Mouse (Mus musculus) T-cell, adult 2 months (primary cell): ENCODE measurements around the gene Zfp821.
A peak's percentile ranks its signal among the peaks of the same experiment; 100 is the strongest.

Source experiments
- DNase-seq: peaks from one replicate; pipeline ENCODE4 v3.0.0; 2022; ENCODE audit warnings: low spot score

Zfp821 gene

GRCm38 (mm10) chr8:109705320-109706075, at the start of gene Zfp821:
TSS of gene Zfp821 (plus strand) at chr8:109705546.
- DNase-seq: peak; percentile 85

DNA sequence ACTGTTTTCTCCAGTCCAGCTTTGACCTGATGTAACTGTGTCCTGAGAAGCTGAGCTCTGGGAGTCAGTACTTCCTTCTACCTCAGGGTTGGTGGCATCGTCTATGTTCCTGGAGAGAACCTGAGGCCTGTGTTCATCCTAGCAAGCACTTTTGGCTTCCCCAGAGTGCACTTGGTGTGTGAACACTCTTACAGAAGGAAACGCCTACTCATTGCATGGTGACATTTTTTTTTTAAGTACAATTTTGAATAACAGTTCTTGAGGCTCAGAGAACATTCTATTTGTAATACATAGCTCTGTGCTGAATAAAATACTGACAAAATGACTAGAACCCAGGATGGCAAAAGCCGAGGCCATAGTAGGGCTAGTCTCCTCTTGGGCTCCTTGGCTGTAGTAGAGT, 48.5 kb upstream of the Zfp821 start:
- DNase-seq: no peak

DNA sequence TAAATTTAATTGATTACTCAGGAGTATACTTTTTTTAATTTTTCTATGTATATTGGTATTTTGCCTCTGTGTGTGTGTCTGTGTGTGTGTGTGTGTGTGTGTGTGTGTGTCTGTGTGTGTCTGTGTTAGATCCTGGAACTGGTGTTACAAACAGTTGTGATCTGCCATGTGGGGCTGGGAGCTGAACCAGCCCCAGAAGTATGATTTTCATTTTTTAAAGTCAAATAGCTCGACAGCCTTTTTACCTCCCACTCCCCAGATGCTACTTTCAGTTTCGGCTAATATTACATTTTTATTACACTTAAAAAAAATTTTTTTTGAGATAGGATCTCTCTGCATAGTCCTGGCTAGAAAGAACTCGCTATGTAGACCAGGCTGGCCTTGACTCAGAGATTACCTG, 43.0 kb upstream of the Zfp821 start:
- no peak for DNase-seq

- no peak for DNase-seq
Observed at GRCm38 (mm10) chr8:109666616-109667015, 38.7 kb upstream of the Zfp821 start.

GRCm38 (mm10) chr8:109672656-109673055, 32.7 kb upstream of the Zfp821 start:
- DNase-seq: no peak

DNA sequence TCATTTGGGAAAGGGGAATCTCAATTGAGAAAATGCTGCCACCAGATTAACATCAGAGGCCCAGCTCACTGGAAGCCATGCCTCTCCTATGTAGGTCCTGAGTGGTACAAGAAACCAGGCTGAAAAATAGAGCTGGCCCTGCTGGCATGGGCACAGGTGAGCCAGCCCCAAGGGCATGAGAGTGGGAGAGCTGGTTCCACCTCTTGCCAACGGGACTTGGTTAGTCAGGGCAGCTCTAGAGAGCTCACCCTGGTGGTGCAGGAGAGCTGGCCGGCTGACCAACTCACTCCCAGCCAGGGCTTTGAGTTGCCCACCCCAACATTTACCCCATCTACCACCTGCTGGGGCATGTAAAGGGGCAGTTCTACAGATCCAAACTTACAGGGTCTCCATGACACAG, 31.8 kb upstream of the Zfp821 start:
- DNase-seq: no peak

DNA sequence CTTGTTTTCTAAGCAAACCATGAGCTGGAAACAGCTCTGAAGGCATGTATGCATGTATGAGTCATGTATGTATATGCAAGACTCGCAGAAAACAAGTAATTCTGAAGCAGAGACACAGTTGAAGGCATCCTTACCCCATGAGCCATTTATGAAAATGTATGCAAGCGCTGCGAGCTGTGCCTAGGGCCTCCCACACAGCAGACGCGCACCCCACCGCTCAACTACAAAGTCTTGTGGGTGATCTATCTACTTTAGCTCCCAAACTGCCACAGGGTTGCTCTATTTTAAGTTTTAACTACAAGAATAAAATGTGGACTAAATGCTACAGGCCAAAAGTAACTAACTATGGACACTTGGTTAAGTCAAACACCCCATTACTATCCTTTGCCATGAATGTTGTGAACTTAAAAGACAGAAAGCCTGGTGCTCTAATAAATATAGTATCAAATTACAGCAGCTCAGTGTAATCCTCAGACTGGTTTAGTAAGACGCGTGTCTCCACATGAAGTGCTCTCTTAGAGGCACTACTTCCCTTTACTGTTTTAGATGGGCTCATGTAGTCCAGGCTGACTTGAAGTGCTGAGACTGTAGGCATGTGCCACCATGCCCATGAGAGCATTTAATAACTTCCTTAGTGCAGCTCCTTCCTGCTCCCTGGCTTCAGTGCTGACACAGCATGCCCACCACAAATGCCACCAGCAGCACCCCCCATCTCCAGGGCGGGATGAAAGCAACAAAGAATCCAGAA, 29.3 kb upstream of the Zfp821 start:
- DNase-seq: no peak

DNA sequence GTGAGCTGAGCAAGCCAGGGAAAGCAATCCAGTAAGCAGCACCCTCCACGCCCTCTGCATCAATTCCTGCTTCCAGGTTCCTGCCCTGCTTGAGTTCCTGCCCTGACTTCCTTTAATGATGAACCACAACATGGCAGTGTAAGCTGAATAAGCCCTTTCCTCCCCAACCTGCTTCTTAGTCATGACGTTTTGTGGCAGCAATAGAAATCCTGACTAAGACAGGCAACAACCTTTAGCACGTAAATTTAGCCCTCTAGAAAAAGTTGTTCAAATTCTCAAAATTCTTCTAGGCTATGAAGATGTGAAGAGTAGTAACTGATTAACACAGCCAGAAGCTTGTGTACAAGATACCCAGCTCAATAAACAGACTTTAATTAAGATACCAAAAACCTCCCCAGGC, 23.8 kb upstream of the Zfp821 start:
- no peak for DNase-seq

- no peak for DNase-seq
Observed at GRCm38 (mm10) chr8:109682120-109682519, 23.2 kb upstream of the Zfp821 start.

DNA sequence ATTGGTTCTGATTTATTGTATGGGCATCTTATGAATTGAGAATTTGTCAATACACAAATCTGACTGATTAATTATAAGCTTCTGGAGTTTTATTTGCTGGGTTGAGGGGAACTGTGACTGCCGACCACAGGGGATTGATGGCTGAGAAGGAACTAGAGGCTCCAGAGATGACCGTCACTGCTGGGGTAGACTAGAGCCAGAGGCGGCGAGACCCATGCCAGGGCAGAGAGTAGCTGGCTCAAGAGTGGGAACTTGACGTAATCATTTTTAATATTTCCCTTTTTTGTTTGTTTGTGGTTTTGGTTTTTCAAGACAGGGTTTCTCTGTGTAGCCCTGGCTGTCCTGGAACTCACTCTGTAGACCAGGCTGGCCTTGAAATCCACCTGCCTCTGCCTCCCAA, 18.1 kb upstream of the Zfp821 start:
- no peak for DNase-seq

DNA sequence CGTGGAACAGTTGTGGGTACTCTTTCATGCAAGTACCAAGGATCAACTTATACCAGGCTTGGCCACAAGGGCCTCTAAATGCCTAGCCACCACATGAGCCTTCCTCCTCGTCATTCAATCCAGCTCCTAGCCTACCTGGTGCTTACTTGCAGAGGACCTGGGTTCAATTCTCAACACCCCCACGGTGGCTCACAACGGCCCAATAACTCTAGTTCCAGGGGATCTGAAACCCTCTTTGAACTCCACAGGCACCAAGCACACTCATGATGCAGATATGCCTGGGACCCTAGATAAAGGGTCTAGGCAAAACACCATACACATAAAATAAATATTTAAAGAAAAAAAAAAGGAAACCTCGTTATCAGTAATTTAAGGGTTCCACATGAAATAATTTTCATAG, 13.6 kb upstream of the Zfp821 start:
- DNase-seq: peak; percentile 38

DNA sequence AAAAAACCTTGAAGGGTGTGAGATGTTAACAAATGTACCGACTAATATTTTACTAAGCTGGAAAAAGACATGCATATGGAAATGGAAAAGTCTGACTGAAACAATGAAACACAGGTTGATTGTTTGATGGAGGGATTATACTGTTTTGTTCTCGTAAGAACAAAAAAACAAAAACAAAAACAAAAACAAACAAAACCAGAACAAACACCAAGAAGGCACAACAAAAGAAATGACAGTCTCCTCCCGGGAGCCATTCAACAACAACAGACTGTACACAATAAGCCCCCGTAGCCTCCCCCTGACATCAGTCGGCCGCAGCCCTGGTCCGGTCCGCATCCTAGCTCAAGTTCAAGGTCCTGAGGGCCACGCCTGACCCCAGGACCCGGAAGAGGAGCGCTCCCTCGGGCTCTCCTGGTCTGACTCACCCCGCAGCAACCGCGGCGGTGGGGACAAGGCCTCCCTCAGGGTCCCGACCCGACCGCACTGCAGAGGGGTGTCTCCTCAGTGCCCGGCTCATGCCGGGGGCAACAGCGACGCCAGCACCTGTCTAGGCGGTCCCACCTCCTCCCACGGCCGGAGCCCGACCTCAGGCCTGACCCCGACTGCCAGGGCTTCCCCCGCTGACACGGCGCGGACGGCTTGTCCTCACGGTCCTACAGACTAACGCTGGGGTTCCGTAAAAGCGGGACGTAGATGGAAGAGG, 12.8 kb upstream of the Zfp821 start:
- no peak for DNase-seq

DNA sequence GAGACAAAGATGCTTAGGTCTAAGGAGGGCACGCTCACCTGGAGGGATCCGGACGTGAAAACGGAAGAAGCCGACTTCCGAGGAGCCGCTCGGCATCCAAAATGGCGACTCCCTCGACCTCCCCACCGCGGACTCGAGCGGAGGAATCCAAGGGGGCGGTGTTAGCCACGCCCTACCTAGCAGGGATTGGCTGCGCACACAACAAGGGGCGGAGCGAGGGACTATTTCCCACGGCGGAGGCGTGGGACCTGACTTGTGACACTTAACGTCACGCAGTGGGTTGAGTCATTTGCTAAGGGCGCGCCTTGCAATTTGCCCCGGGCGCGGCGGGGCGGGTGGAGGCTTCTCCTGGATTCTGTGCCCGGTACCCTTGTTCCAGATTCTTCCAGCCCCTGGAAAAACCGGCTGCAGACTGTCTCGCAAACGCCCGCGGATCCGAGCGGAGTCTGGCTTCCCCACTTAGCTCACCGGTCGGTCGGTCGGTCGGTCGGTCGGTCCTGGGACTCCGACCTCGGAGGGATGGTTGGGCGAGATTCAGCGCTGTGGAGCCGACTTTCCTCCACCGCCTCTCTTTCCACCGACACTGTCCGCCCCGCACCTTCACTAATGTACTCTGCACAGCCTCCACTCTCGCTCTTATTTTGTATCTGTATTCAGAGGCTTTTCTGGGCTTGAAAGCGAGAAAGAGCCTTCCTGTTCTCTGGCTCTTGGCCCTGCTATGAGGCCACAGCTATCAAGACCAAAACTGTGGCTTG, 12.0 kb upstream of the Zfp821 start, which contains the start of gene Ist1:
Gene Ist1 (minus strand): TSS at position 115 of the 755 bp plus-strand sequence.
- peak; percentile 98 for DNase-seq

- DNase-seq: no peak
Observed at GRCm38 (mm10) chr8:109694154-109694553, 11.2 kb upstream of the Zfp821 start.

DNA sequence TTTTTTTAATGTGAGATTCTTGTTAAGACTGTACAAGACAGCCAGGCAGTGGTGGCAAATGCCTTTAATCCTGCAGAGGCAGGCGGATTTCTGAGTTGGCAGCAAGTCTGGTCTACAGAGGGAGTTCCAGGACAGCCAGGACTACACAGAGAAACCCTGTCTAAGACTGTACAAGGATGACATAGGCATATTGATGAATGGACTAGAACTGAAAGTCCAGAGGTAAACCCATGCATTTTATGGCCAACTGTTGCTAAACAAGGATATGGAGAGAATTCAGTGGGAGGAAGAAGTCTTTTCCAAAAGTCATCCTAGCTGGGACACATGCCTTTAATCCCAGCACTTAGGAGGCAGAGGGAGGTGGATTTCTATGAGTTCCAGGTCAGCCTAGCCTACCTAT, 7.6 kb upstream of the Zfp821 start:
- DNase-seq: no peak

- DNase-seq: no peak
Observed at GRCm38 (mm10) chr8:109698477-109698876, 6.9 kb upstream of the Zfp821 start.

DNA sequence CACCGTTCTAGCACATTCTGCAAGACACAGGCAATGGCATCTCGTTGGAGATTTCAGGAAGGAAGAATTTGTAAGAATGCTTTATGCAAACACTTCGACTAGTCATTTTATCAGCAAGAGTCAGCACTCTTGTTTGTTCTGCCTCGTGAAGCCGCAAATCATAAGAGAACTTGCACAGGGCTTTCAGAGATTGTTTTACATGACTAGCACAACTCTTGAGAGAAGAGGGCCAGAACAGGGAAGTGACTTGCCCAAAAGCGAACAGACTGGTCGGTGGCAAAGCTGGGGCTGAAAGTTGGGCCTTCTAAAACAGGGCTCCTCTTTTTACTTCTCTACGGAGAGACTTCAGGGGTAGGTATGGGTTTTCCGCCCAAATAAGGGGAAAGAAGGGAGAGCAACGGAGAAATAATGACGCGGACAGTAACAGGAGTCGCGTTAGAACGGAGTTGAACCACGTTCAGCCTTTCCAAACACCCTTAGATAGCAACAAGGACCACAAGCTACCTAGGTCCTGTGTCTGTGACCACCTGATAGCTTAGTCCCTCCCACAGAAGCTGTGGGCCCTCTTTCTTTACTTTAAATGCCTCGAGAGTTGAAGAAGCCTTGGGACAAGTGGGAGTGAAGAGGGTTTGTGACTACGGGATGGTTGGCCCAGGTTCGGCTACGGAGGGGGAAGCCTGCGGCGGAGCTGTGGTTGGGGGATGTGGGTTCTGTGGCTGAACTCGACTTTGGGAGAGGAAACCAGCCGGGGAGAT, 604 bp upstream of the Zfp821 start:
- DNase-seq: peak; percentile 13

- DNase-seq: no peak
Observed at GRCm38 (mm10) chr8:109706076-109706873, 929 bp downstream of the Zfp821 start.

GRCm38 (mm10) chr8:109706874-109707237, 1.5 kb downstream of the Zfp821 start:
- peak; percentile 82 for DNase-seq

DNA sequence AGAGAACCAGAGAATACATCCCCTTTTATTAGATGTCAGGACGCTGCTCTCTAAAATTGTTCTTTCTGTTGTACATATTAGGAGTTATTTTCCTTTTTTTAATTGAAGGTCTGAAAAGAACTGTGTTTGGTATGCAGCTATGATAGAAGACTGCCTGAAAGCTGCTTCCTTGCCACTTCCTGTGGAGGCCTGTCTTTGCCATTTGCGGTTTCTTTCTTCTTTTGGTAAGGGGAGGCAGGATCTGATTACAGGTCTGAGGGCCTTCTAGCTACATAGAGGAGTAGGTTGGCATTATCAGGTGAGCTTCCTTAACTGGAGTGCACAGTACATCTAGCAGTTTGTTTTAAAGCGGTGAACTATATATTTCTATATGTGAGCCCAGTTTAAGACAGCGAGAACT, 2.6 kb downstream of the Zfp821 start:
- peak; percentile 66 for DNase-seq

- DNase-seq: no peak
Observed at GRCm38 (mm10) chr8:109712521-109712920, 7.2 kb downstream of the Zfp821 start.
